Mouse (Mus musculus) heart, embryonic 14.5 days (tissue): ENCODE measurements around the gene Olfr1058. TPM values are rescaled to one million over a fixed set of nuclear protein-coding genes. Genes with fewer than 3 reads are reported as not detected.
"Not testable (repeated sequence)": the region's sequence is repeated elsewhere in the genome, so short reads cannot be mapped to it uniquely, and the experiment has no call there.

Experiments used
- ATAC-seq: fragments of 200-750 bp; cut with Nextera tagmentation; 2 replicates; pipeline ENCODE4 v1.8.0; 2017; ENCODE audit warnings: low read depth, moderate TSS enrichment; ENCODE audit not compliant: insufficient number of reproducible peaks, insufficient read depth, low FRiP score
- H3K27ac ChIP-seq, 2 experiments: fragments of 200-500 bp in 1 of 2; fragments of 300-500 bp in 1 of 2; sonication (generic) in 1 of 2; replicated peaks in 1 of 2; 2 replicates each; pipeline ENCODE4 v1.5.1; 2012 to 2014; ENCODE audit warnings: low read depth in 2 of 2, low read length in 2 of 2, control low read depth in 1 of 2, mild to moderate bottlenecking in 1 of 2, mixed read lengths in 1 of 2; ENCODE audit not compliant: control insufficient read depth in 1 of 2, insufficient read depth in 1 of 2
- H3K27me3 ChIP-seq: fragments of 300-500 bp; sonication (generic); 2 replicates; pipeline ENCODE4 v1.6.1; 2014; ENCODE audit warnings: mild to moderate bottlenecking, low read length, control low read depth; ENCODE audit not compliant: control insufficient read depth, insufficient read depth
- H3K36me3 ChIP-seq: fragments of 300-500 bp; sonication (generic); 2 replicates; pipeline ENCODE4 v1.6.1; 2014; ENCODE audit warnings: mild to moderate bottlenecking, control low read depth, low read length, mixed read lengths; ENCODE audit not compliant: control insufficient read depth, insufficient read depth
- H3K4me1 ChIP-seq, 2 experiments: fragments of 200-500 bp in 1 of 2; fragments of 300-500 bp in 1 of 2; sonication (generic) in 1 of 2; 2 replicates each; pipeline ENCODE4 v1.6.1; 2012 to 2014; ENCODE audit warnings: low read length in 2 of 2, control low read depth in 1 of 2, mixed read lengths in 1 of 2; ENCODE audit not compliant: control insufficient read depth in 2 of 2, insufficient read depth in 2 of 2
- H3K4me2 ChIP-seq: fragments of 300-500 bp; sonication (generic); 2 replicates; pipeline ENCODE4 v1.6.1; 2014; ENCODE audit warnings: mild to moderate bottlenecking, low read length
- H3K4me3 ChIP-seq, 2 experiments: fragments of 200-500 bp in 1 of 2; fragments of 300-500 bp in 1 of 2; sonication (generic) in 1 of 2; 2 replicates each; pipeline ENCODE4 v1.5.1; 2012 to 2014; ENCODE audit warnings: low read length in 2 of 2, mild to moderate bottlenecking in 2 of 2, control low read depth in 1 of 2, low read depth in 1 of 2, moderate library complexity in 1 of 2; ENCODE audit not compliant: control insufficient read depth in 1 of 2, insufficient read depth in 1 of 2
- H3K9ac ChIP-seq: fragments of 300-500 bp; sonication (generic); 2 replicates; pipeline ENCODE4 v1.6.1; 2014; ENCODE audit warnings: mild to moderate bottlenecking, low read length
- H3K9me3 ChIP-seq: fragments of 300-500 bp; sonication (generic); 2 replicates; pipeline ENCODE4 v1.6.1; 2016; ENCODE audit warnings: low read length, control low read depth; ENCODE audit not compliant: control insufficient read depth
- WGBS: fragments of 180-500 bp; shearing (Covaris S2); extraction: QIAGEN DNeasy Blood & Tissue Kit; methylation state at CpG from one replicate; pipeline ENCODE4 v1.1.7; 2014; 5-methylcytosine and 5-hydroxymethylcytosine counted together
- polyA plus RNA-seq: library from polyadenylated mRNA; unstranded; fragments of >200 nt; fragmentation: Nextera tagmentation; extraction: Ambion mirVana; gene quantifications from 2 replicates; pipeline ENCODE4 v1.2.1, GENCODE M21; 2014

The Olfr1058 gene
- polyA plus RNA-seq, 1 experiment from 2014 or later, result not detected

GRCm38 (mm10) chr2:86351751-86352150 is 36.6 kb downstream of the Olfr1058 start:
- not testable (repeated sequence) for H3K27ac ChIP-seq, H3K9ac ChIP-seq, H3K4me1 ChIP-seq, H3K9me3 ChIP-seq, H3K27me3 ChIP-seq, ATAC-seq, H3K4me2 ChIP-seq, H3K4me3 ChIP-seq, H3K36me3 ChIP-seq
- 90% methylated on average over 1 of the region's 1 CpGs for WGBS

GRCm38 (mm10) chr2:86350184-86350583 is 38.2 kb downstream of the Olfr1058 start, which contains the start of gene Olfr1055:
TSS of gene Olfr1055 (minus strand) at chr2:86350284.
- H3K27me3 ChIP-seq, result no peaks in the 10 kb centered on the region
- H3K9ac ChIP-seq, result no peak within 1 kb of the TSS
- no peaks in the 10 kb centered on the region for H3K9me3 ChIP-seq
- H3K36me3 ChIP-seq, result no peaks in the 10 kb centered on the region
- WGBS, result 82% methylated on average over 5 of the region's 5 CpGs
- H3K27ac ChIP-seq, result no peak within 1 kb of the TSS
- H3K4me3 ChIP-seq, result no peak within 1 kb of the TSS
- H3K4me2 ChIP-seq, result no peak within 1 kb of the TSS
- no peaks in the 10 kb centered on the region for H3K4me1 ChIP-seq
- ATAC-seq, result no peak

- no peak within 1 kb of the TSS for H3K4me3 ChIP-seq
These were observed 53.0 kb downstream of the Olfr1058 start, which contains the start of gene Olfr1054 for GRCm38 (mm10) chr2:86335333-86335732. TSS of gene Olfr1054 (minus strand) at chr2:86335433.

More at GRCm38 (mm10) chr2:86335333-86335732, 53.0 kb downstream of the Olfr1058 start, which contains the start of gene Olfr1054:
- Histone ChIP-seq H3K9ac (no peak within 1 kb of the TSS), H3K9me3 (no peaks in the 10 kb centered on the region), H3K4me2 (no peak within 1 kb of the TSS), H3K4me1 (no peaks in the 10 kb centered on the region), H3K27ac (no peak within 1 kb of the TSS), H3K36me3 (no peaks in the 10 kb centered on the region), H3K27me3 (no peaks in the 10 kb centered on the region)
- no peak for ATAC-seq
- 83% methylated on average over 3 of the region's 3 CpGs for WGBS

Other genes with a start within 250 kb of the Olfr1058 start
- not detected in 2 replicates for gene Olfr1040, start 241.8 kb downstream of the Olfr1058 start, polyA plus RNA-seq
- not detected in 2 replicates for gene Olfr1042, start 226.7 kb downstream of the Olfr1058 start, polyA plus RNA-seq
- gene Olfr1043, start 221.0 kb downstream of the Olfr1058 start, polyA plus RNA-seq, result not detected in 2 replicates
- gene Olfr1044, start 210.7 kb downstream of the Olfr1058 start, polyA plus RNA-seq, result not detected in 2 replicates
- gene Olfr52, start 202.9 kb downstream of the Olfr1058 start, polyA plus RNA-seq, result not detected in 2 replicates
- not detected in 2 replicates for gene Olfr1045, start 185.6 kb downstream of the Olfr1058 start, polyA plus RNA-seq
- not detected in 2 replicates for gene Olfr1046, start 169.2 kb downstream of the Olfr1058 start, polyA plus RNA-seq
- not detected in 2 replicates for gene Olfr1047, start 157.2 kb downstream of the Olfr1058 start, polyA plus RNA-seq
- not detected in 2 replicates for gene Olfr1048, start 148.3 kb downstream of the Olfr1058 start, polyA plus RNA-seq
- not detected in 2 replicates for gene Olfr1049, start 130.2 kb downstream of the Olfr1058 start, polyA plus RNA-seq
- not detected in 2 replicates for gene Olfr1051, start 109.5 kb downstream of the Olfr1058 start, polyA plus RNA-seq
- not detected in 2 replicates for gene Olfr1052, start 96.1 kb downstream of the Olfr1058 start, polyA plus RNA-seq
- not detected in 2 replicates for gene Olfr1053, start 73.3 kb downstream of the Olfr1058 start, polyA plus RNA-seq
- not detected in 2 replicates for gene Olfr1054, start 53.1 kb downstream of the Olfr1058 start, polyA plus RNA-seq
- gene Olfr1055, start 38.3 kb downstream of the Olfr1058 start, polyA plus RNA-seq, result not detected in 2 replicates
- gene Olfr1056, start 26.1 kb downstream of the Olfr1058 start, polyA plus RNA-seq, result not detected in 2 replicates
- not detected in 2 replicates for gene Olfr1057, start 10.2 kb downstream of the Olfr1058 start, polyA plus RNA-seq
- not detected in 2 replicates for gene Olfr1061, start 25.5 kb upstream of the Olfr1058 start, polyA plus RNA-seq
- not detected in 2 replicates for gene Olfr1062, start 38.2 kb upstream of the Olfr1058 start, polyA plus RNA-seq
- gene Olfr1065, start 62.0 kb upstream of the Olfr1058 start, polyA plus RNA-seq, result not detected in 2 replicates
- not detected in 2 replicates for gene Olfr1066, start 67.7 kb upstream of the Olfr1058 start, polyA plus RNA-seq
- not detected in 2 replicates for gene Olfr228, start 98.8 kb upstream of the Olfr1058 start, polyA plus RNA-seq
- not detected in 2 replicates for gene Olfr1076, start 119.9 kb upstream of the Olfr1058 start, polyA plus RNA-seq
- not detected in 2 replicates for gene Olfr1079, start 153.9 kb upstream of the Olfr1058 start, polyA plus RNA-seq
- not detected in 2 replicates for gene Olfr1080, start 169.7 kb upstream of the Olfr1058 start, polyA plus RNA-seq
- not detected in 2 replicates for gene Olfr1082, start 210.4 kb upstream of the Olfr1058 start, polyA plus RNA-seq